Mouse (Mus musculus): ENCODE measurements around the gene Rufy1.

- TF ChIP-seq CTCF (IDR thresholded peaks at IDR 0.05; ENCODE audit: low read depth, low read length): no peak
- TF ChIP-seq POLR2AphosphoS5 (IDR thresholded peaks at IDR 0.05; ENCODE audit: insufficient replicate concordance, low read depth, low read length): no peak; the same call in 1 of the 2 replicates
- no peak for TF ChIP-seq GATA1 (IDR thresholded peaks at IDR 0.05; ENCODE audit: borderline replicate concordance, low read length)
These were observed 41.9 kb downstream of the Rufy1 start for GRCm38 (mm10) chr11:50389011-50389410.

Data from G1E (cell line).